Mouse (Mus musculus): ENCODE data around the gene Slc25a18.

The Slc25a18 gene

GRCm38 (mm10) chr6:120773149-120773628 is at the start of gene Slc25a18:
Slc25a18 (plus strand) TSS chr6:120773578.
- DNase-seq (ENCODE audit: low spot score in 2 of 2) = no peak

- DNase-seq (ENCODE audit: low spot score in 2 of 2) = no peak
Measured at GRCm38 (mm10) chr6:120725986-120726385, 47.4 kb upstream of the Slc25a18 start.

- DNase-seq (ENCODE audit: low spot score in 2 of 2) = no peak
Measured at GRCm38 (mm10) chr6:120736011-120736410, 37.4 kb upstream of the Slc25a18 start.

- no peak for DNase-seq (ENCODE audit: low spot score in 2 of 2)
Measured at GRCm38 (mm10) chr6:120736566-120736965, 36.8 kb upstream of the Slc25a18 start.

- DNase-seq (ENCODE audit: low spot score in 2 of 2) = no peak
Measured at GRCm38 (mm10) chr6:120743130-120743529, 30.2 kb upstream of the Slc25a18 start.

- no peak for DNase-seq (ENCODE audit: low spot score in 2 of 2)
Measured at GRCm38 (mm10) chr6:120744266-120744665, 29.1 kb upstream of the Slc25a18 start.

GRCm38 (mm10) chr6:120746416-120746815 is 27.0 kb upstream of the Slc25a18 start:
- no peak for DNase-seq (ENCODE audit: low spot score in 2 of 2)

GRCm38 (mm10) chr6:120761151-120761550 is 12.2 kb upstream of the Slc25a18 start:
- no peak for DNase-seq (ENCODE audit: low spot score in 2 of 2)

- no peak for DNase-seq (ENCODE audit: low spot score in 2 of 2)
Measured at GRCm38 (mm10) chr6:120769972-120770371, 3.4 kb upstream of the Slc25a18 start.

GRCm38 (mm10) chr6:120771366-120771765 is 2.0 kb upstream of the Slc25a18 start:
- no peak for DNase-seq (ENCODE audit: low spot score in 2 of 2)

GRCm38 (mm10) chr6:120772025-120772424 is 1.4 kb upstream of the Slc25a18 start:
- DNase-seq (ENCODE audit: low spot score in 2 of 2) = no peak

GRCm38 (mm10) chr6:120773763-120774162 is 385 bp downstream of the Slc25a18 start:
- DNase-seq (ENCODE audit: low spot score in 2 of 2) = no peak

- DNase-seq (ENCODE audit: low spot score in 2 of 2) = no peak
Measured at GRCm38 (mm10) chr6:120776286-120776685, 2.9 kb downstream of the Slc25a18 start.

- DNase-seq (ENCODE audit: low spot score in 2 of 2) = no peak
Measured at GRCm38 (mm10) chr6:120777533-120777932, 4.2 kb downstream of the Slc25a18 start.

GRCm38 (mm10) chr6:120778226-120778625 is 4.8 kb downstream of the Slc25a18 start:
- no peak for DNase-seq (ENCODE audit: low spot score in 2 of 2)

- no peak for DNase-seq (ENCODE audit: low spot score in 2 of 2)
Measured at GRCm38 (mm10) chr6:120782948-120783347, 9.6 kb downstream of the Slc25a18 start.

GRCm38 (mm10) chr6:120784351-120784750 is 11.0 kb downstream of the Slc25a18 start:
- no peak for DNase-seq (ENCODE audit: low spot score in 2 of 2)

- no peak for DNase-seq (ENCODE audit: low spot score in 2 of 2)
Measured at GRCm38 (mm10) chr6:120788068-120788607, 14.8 kb downstream of the Slc25a18 start.

- peak in 1 of 2 experiments; percentile 39 for DNase-seq (ENCODE audit: low spot score in 2 of 2)
Measured at GRCm38 (mm10) chr6:120788904-120789303, 15.5 kb downstream of the Slc25a18 start.

- no peak for DNase-seq (ENCODE audit: low spot score in 2 of 2)
Measured at GRCm38 (mm10) chr6:120790153-120790552, 16.8 kb downstream of the Slc25a18 start.

GRCm38 (mm10) chr6:120790717-120791116 is 17.3 kb downstream of the Slc25a18 start:
- no peak for DNase-seq (ENCODE audit: low spot score in 2 of 2)

- DNase-seq (ENCODE audit: low spot score in 2 of 2) = no peak
Measured at GRCm38 (mm10) chr6:120792947-120793346, 19.6 kb downstream of the Slc25a18 start.

- DNase-seq (ENCODE audit: low spot score in 2 of 2) = no peak
Measured at GRCm38 (mm10) chr6:120795422-120796086, 22.2 kb downstream of the Slc25a18 start.

Measured in spleen, postnatal 10 days (tissue).